Mouse (Mus musculus) embryonic stem cell, embryonic (primary cell): ENCODE measurements around the gene Bclaf1.

ENCODE experiments used
- CTCF ChIA-PET, 4 experiments: fragments of 300-600 bp in 2 of 4; fragments of 350-600 bp in 2 of 4; sonication (Branson Sonifier 250); formaldehyde crosslinking; loops; one replicate each; lab custom pipeline; 2022; ENCODE audit warnings: inconsistent platforms in 2 of 4; lab: Charles Lee
- POLR2A ChIA-PET, 4 experiments: fragments of 300-600 bp in 2 of 4; fragments of 350-600 bp in 2 of 4; sonication (Branson Sonifier 250); formaldehyde crosslinking; loops; one replicate each; lab custom pipeline; 2022; ENCODE audit warnings: antibody characterized with exemption in 4 of 4, inconsistent platforms in 1 of 4; lab: Charles Lee

The Bclaf1 gene

DNA sequence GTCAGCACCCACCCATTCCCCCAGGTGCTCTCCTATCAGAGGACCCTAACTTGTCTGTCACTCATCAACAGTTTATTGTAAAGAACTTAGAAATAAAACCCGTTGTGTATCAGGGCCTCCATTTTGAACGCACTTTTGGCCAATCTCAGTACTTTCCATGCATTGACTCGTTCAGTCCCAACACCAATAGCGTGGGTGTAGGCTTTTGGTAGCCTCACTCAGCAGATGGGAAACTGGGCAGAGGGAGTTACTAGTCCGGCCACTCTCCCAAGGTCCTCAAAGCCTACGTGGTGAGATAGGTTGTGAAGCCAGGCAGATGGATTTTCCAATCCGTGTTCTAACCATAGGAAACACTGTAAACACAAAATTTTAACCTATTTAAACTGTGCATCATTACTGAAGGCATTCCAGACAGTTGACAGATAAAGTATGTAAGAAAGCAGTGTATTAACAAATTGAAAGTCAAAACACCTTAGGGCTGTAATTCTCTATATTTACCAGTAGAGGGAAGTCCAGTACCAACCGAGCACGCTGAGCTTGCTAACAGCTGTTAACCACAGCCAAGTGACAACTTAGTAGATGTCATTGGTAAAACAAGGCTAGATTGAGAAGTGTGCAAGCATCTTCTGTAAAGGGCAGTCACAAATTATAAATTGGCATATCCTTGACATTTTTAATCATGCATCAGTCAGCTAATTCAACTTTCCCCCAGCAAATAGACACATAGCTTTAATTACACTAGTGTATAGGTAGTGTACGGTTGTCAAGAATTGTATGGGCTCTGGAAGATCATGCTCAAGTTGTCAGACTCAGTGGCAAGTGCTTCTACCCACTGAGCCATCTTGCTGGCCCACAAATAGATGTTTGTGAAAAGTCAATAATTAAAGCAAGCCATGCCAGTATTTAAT lies 49.5 kb downstream of the Bclaf1 start:
- CTCF ChIA-PET, result interaction anchor here (0.6 to 1.7 kb wide), 22 partner anchors 8 to 605 kb away, joined by 3 to 8 read pairs (median 4); partner anchors contain the start of gene Mtfr2 (in 3 of the 4)
- POLR2A ChIA-PET, result interaction anchor here in 3 of 4 experiments (0.5 to 2.3 kb wide), 13 partner anchors 12 to 591 kb away, joined by 3 to 15 read pairs (median 3); partner anchors contain the start of genes Mtfr2 (in 3 of the 3), Ahi1 (in 1 of the 3), Bclaf1 (in 1 of the 3) and Map3k5 (in 1 of the 3)

DNA sequence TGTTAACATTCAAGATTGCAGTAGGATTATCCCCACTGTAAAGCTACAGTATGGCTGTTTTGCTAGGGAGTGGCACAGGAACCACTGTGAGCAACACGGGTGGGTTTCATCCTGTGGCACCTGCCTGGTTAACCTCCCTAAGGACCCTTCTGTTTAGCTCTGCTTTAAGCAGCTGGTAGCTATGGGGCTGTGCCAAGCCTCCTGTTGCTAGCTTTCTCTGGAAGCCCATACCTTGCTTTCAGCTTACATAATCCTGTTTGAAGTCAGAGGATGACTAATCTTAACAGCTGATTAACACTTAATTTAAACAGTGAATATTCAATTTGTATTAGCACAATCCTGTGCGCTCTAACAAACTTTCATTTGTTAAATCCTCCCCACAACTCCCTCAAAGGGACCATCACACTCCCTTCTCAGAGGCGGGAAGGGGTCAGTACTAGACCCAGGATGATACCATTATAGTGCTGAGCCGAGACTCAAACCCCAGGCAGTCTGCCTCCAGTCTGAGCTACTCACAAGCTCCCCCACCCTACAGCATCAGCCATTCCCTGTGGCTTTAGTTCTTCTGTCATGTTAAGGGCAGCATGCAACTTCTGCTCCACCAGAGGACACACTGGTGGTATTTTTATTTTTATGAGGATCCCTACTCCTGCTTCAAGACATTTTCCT lies 50.3 kb downstream of the Bclaf1 start:
- ChIA-PET CTCF (interaction anchor here (0.6 to 1.7 kb wide), 23 partner anchors 9 to 604 kb away, joined by 3 to 8 read pairs (median 3); partner anchors contain the start of gene Mtfr2 (in 3 of the 4)), POLR2A (interaction anchor here in 3 of 4 experiments (0.8 to 2.3 kb wide), 13 partner anchors 14 to 592 kb away, joined by 3 to 15 read pairs (median 3); partner anchors contain the start of genes Mtfr2 (in 3 of the 3), Ahi1 (in 1 of the 3), Bclaf1 (in 1 of the 3) and Map3k5 (in 1 of the 3))

DNA sequence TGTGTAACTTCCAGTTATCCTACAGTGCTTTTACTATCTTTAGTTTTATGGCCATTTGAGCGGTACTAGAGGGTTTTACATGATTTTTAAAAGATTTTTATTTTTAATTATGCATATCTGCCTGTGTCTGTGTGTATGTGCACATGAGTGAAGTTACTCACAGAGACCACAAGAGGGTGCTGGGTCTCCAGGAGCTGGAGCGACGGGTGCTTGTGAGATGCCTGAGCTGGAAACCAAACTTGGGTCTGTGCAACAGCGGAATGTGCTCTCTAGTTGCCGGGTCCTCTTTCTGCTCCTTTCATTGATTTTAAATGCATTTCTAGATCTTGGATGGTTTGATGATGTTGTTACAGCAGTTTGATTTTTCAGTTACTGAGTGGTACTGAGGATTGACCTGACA lies 59.8 kb downstream of the Bclaf1 start:
- CTCF ChIA-PET, result interaction anchor here in 2 of 4 experiments (0.6 to 1.2 kb wide), 11 partner anchors 10 to 595 kb away, joined by 3 to 15 read pairs (median 4); no protein-coding TSS in a partner anchor

DNA sequence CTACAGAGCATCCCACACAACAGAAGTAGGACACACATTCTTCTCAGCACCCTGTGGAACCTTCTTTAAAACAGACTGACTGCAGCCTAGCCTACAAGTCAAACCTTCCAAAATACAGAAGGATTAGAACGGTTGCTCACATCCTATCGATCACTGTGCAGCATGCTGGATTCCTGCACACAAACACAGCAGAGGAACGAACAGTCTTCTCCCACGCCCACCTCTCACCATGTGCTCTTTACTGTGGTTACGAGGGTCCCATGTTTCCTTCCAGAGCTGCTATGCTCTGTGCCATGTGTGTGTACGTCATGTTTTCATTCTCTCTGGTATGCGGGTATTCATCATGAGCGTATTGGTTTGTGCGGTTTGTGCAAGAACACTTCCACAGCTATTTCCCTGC lies 65.4 kb downstream of the Bclaf1 start:
- POLR2A ChIA-PET, result no interaction called here
- CTCF ChIA-PET, result no interaction called here

More for the DNA sequence above, 59.8 kb downstream of the Bclaf1 start:
- POLR2A ChIA-PET, result no interaction called here

DNA sequence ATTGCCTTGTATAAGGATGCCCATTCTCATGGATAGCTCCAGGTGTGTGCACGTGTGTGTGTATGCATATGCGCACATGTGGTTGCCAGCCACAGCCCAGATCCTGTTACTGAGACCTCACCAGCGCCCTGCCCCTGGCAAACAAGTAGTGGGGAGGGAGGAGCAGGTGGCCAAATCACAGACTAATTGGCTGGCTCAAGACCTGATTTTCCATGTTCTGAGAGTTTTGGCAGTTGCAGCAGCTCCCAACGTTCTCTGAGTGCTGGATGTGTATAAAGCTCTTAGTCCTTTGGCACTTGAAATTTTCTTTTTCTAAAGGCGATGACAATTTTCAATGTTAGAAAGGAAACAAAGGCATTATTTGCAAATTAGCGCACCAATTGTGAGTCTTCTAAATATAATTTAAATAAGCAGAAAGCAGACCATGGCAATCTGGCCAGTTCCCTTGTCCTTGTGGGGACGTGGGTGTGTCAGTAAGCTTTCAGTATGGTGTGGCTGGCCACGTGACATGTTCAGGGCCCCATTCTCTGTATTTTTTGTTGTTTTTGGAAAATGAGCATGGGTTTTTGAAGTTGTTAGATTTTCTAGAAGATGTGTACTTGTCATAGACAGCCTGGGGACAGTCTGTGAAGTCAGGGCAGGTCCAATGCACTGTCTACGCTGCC lies 66.9 kb downstream of the Bclaf1 start:
- POLR2A ChIA-PET, result interaction anchor here in 1 of 4 experiments (1.0 kb wide), 1 partner anchor 575 kb away, joined by 4 read pairs; no protein-coding TSS in a partner anchor
- CTCF ChIA-PET, result interaction anchor here in 3 of 4 experiments (0.6 to 1.5 kb wide), 3 partner anchors 14 to 26 kb away, joined by 4 to 7 read pairs (median 4); no protein-coding TSS in a partner anchor

DNA sequence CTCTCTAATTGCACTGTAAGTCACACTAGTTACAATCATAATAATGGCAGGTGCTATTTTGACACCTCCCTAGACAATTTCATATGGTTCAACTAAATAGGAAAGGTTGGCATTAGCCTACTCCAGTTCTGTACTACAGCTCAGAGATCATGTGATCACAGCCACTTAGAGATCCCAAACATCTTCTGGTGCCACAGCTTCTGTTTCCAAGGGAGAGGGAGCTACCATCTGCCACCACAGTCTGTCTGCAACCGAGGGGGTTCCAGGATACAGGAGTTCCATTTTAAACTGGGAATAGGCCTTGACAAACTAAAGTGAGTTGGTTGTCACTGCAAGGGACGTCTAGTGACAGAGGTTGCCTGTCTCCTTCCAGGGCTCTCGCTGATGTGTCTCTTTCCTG lies 68.5 kb downstream of the Bclaf1 start:
- ChIA-PET POLR2A (interaction anchor here in 1 of 4 experiments (0.6 kb wide), 1 partner anchor 550 kb away, joined by 3 read pairs; no protein-coding TSS in a partner anchor), CTCF (interaction anchor here in 1 of 4 experiments (1.5 kb wide), 1 partner anchor 24 kb away, joined by 4 read pairs; no protein-coding TSS in a partner anchor)

DNA sequence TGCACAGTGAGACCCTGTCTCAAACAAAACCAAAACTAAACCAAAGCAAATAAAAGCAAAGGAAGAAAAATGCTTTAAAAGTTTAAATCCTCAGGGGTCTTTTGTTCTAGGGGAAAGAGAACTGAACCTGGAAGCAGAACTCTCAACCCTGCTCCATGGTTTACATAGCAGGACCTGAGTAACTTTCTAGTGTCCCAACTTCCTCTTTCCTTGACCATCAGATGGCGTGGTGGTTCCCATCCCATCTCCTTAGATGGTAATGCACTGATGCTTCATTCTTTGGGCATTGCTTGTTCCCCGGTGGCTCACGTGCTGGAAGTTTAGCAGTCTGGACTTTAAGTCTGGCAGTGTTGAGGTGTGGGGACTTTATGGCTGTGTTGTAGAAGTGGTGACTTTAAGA lies 69.1 kb downstream of the Bclaf1 start:
- ChIA-PET CTCF (no interaction called here), POLR2A (no interaction called here)

DNA sequence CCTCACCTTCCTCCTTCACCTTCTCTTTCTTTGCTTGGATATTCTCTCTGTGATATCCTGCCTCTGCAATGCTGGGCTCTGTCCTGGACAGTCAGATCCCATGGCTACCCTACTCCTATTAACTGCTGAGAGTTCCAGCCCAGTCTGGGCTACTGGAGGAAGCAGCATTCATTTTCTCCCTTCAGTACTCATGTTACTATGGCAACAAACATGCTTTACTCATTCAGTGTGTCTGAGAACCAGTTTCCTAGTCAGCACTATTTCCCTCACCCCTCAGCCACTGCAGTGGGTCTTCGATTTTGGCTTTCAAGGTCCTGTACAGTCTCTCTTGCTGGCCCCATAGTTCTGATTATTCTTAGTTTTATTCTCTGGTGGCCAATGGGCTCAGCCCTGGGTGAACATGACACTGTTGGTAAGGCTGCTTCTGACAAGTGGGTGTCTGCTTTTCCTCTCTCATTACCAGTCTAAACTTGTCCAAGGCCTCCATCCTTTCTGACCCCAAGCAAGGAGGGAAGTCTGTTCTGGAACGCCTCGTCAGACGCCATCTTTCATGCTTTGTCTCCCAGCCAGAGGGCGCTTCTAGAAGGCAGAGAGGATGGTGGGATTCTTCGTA lies 70.6 kb downstream of the Bclaf1 start:
- CTCF ChIA-PET, result no interaction called here

DNA sequence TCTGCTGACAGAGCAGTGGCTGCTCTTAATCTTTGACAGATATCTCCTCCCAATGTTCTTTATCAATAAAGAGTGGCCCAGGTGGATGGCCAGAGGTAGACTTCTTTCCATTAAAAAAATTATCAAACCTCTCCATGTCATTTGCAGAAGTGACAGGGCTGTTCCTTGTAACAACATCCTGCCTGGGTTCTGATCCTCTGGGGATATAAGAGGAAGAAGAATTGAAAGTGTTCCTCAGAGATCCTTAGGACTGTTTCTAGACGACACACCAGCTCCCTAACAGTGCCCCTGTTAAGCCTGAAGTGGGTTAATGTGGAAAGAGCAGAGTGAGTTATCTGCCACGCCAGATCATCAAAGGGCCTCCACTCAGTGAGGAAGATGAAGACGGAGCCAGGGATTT lies 78.3 kb downstream of the Bclaf1 start:
- CTCF ChIA-PET, result no interaction called here
- POLR2A ChIA-PET, result no interaction called here

More for the DNA sequence above, 70.6 kb downstream of the Bclaf1 start:
- POLR2A ChIA-PET, result interaction anchor here in 1 of 4 experiments (1.2 kb wide), 1 partner anchor 35 kb away, joined by 4 read pairs; no protein-coding TSS in a partner anchor
